Mouse (Mus musculus) liver, embryonic 11.5 days (tissue): ENCODE measurements around the gene Lgmn. TPM values are rescaled to one million over a fixed set of nuclear protein-coding genes. Genes with fewer than 3 reads are reported as not detected.

Source experiments
- ATAC-seq: fragments of 200-750 bp; cut with Nextera tagmentation; replicated peaks from 2 replicates; pipeline ENCODE4 v1.8.0; 2017; ENCODE audit warnings: moderate number of reproducible peaks, mild to moderate bottlenecking, moderate TSS enrichment, moderate library complexity; ENCODE audit not compliant: low FRiP score
- DNase-seq: peaks from one replicate; pipeline ENCODE4 v3.0.0-alpha.2; 2017; ENCODE audit warnings: low spot score
- H3K27ac ChIP-seq: fragments of 300-500 bp; sonication (generic); 2 replicates; pipeline ENCODE4 v1.5.1; 2014; ENCODE audit warnings: mild to moderate bottlenecking, low read depth, low read length, control low read depth
- H3K27me3 ChIP-seq: fragments of 300-500 bp; sonication (generic); replicated peaks from 2 replicates; pipeline ENCODE4 v1.6.1; 2014; ENCODE audit warnings: low read length, mixed read lengths; ENCODE audit not compliant: control insufficient read depth, insufficient read depth
- H3K36me3 ChIP-seq: fragments of 300-500 bp; sonication (generic); 2 replicates; pipeline ENCODE4 v1.6.1; 2014; ENCODE audit warnings: mild to moderate bottlenecking, low read length, moderate library complexity, mixed read lengths; ENCODE audit not compliant: control insufficient read depth, insufficient read depth
- H3K4me1 ChIP-seq: fragments of 300-500 bp; sonication (generic); replicated peaks from 2 replicates; pipeline ENCODE4 v1.6.1; 2014; ENCODE audit warnings: low read length, mixed read lengths; ENCODE audit not compliant: control insufficient read depth, insufficient read depth
- H3K4me2 ChIP-seq: fragments of 300-500 bp; sonication (generic); 2 replicates; pipeline ENCODE4 v1.6.1; 2014; ENCODE audit warnings: mild to moderate bottlenecking, control low read depth, moderate library complexity
- H3K4me3 ChIP-seq: fragments of 300-500 bp; sonication (generic); 2 replicates; pipeline ENCODE4 v1.5.1; 2014; ENCODE audit warnings: low read depth, low read length, control low read depth
- H3K9ac ChIP-seq: fragments of 300-500 bp; sonication (generic); 2 replicates; pipeline ENCODE4 v1.6.1; 2014; ENCODE audit warnings: low read depth, low read length, control low read depth
- H3K9me3 ChIP-seq: fragments of 300-500 bp; sonication (generic); 2 replicates; pipeline ENCODE4 v1.6.1; 2016; ENCODE audit warnings: low read length, inconsistent platforms, mixed read lengths; ENCODE audit not compliant: control insufficient read depth
- WGBS: fragments of 180-500 bp; shearing (Covaris S2); extraction: QIAGEN DNeasy Blood & Tissue Kit; methylation state at CpG from one replicate; pipeline ENCODE4 v1.1.7; 2014; 5-methylcytosine and 5-hydroxymethylcytosine counted together
- polyA plus RNA-seq: library from polyadenylated mRNA; unstranded; fragments of >200 nt; fragmentation: Nextera tagmentation; extraction: Ambion mirVana; gene quantifications from 2 replicates; pipeline ENCODE4 v1.2.1, GENCODE M21; 2014

Gene Lgmn
- polyA plus RNA-seq, 1 experiment from 2014 or later: 59.5 TPM

- DNase-seq: no peak
- Histone ChIP-seq H3K27ac (no peak overlapping the region), H3K9me3 (no peaks in the 10 kb centered on the region), H3K4me2 (no peak overlapping the region), H3K9ac (no peak overlapping the region), H3K4me3 (no peak overlapping the region), H3K4me1 (no peaks in the 10 kb centered on the region), H3K27me3 (no peaks in the 10 kb centered on the region), H3K36me3 (peaks cover 2% of the 10 kb centered on the region; the same call in 1 of the 2 replicates)
- 80% methylated on average over 22 of the region's 22 CpGs for WGBS
- ATAC-seq: no peak
These were observed 70.0 kb downstream of the Lgmn start for GRCm38 (mm10) chr12:102369488-102370235.

- no peak overlapping the region for H3K4me3 ChIP-seq
These were observed 71.1 kb downstream of the Lgmn start for GRCm38 (mm10) chr12:102368556-102368955.

GRCm38 (mm10) chr12:102368066-102368465 lies 71.5 kb downstream of the Lgmn start:
- DNase-seq (no peak), ATAC-seq (no peak)
- H3K4me3 ChIP-seq: no peak overlapping the region
- WGBS: 62% methylated on average over 7 of the region's 7 CpGs
- H3K27me3 ChIP-seq: no peaks in the 10 kb centered on the region
- H3K27ac ChIP-seq: no peak overlapping the region
- H3K4me1 ChIP-seq: no peaks in the 10 kb centered on the region
- H3K36me3 ChIP-seq: peaks cover 2% of the 10 kb centered on the region
- H3K9ac ChIP-seq: no peak overlapping the region
- H3K9me3 ChIP-seq: no peaks in the 10 kb centered on the region
- no peak overlapping the region; the same call in 1 of the 2 replicates for H3K4me2 ChIP-seq

More at GRCm38 (mm10) chr12:102368556-102368955, 71.1 kb downstream of the Lgmn start:
- Histone ChIP-seq H3K4me1 (no peaks in the 10 kb centered on the region), H3K36me3 (peaks cover 2% of the 10 kb centered on the region), H3K27ac (no peak overlapping the region), H3K9me3 (no peaks in the 10 kb centered on the region), H3K4me2 (peak overlapping the region; percentile 8; the same call in 1 of the 2 replicates), H3K9ac (no peak overlapping the region), H3K27me3 (no peaks in the 10 kb centered on the region)
- 83% methylated on average over 14 of the region's 14 CpGs for WGBS
- ATAC-seq: no peak
- DNase-seq: no peak

- Histone ChIP-seq H3K4me2 (no peak overlapping the region), H3K36me3 (peaks cover 2% of the 10 kb centered on the region), H3K9ac (no peak overlapping the region), H3K4me1 (no peaks in the 10 kb centered on the region), H3K27ac (no peak overlapping the region), H3K4me3 (no peak overlapping the region), H3K27me3 (no peaks in the 10 kb centered on the region), H3K9me3 (no peaks in the 10 kb centered on the region)
- DNase-seq: no peak
- 69% methylated on average over 3 of the region's 3 CpGs for WGBS
- no peak for ATAC-seq
These were observed 72.5 kb downstream of the Lgmn start for GRCm38 (mm10) chr12:102367075-102367474.

- no peak for DNase-seq
- Histone ChIP-seq H3K4me3 (no peak overlapping the region), H3K27ac (no peak overlapping the region), H3K36me3 (peaks cover 2% of the 10 kb centered on the region), H3K27me3 (no peaks in the 10 kb centered on the region), H3K4me1 (no peaks in the 10 kb centered on the region), H3K9me3 (no peaks in the 10 kb centered on the region), H3K9ac (no peak overlapping the region), H3K4me2 (no peak overlapping the region)
- WGBS: 88% methylated on average over 9 of the region's 9 CpGs
- ATAC-seq: no peak
These were observed 73.3 kb downstream of the Lgmn start for GRCm38 (mm10) chr12:102366126-102366816.

- H3K36me3 ChIP-seq: peaks cover 2% of the 10 kb centered on the region
- 76% methylated on average over 7 of the region's 7 CpGs for WGBS
- no peaks in the 10 kb centered on the region for H3K4me1 ChIP-seq
- no peak overlapping the region for H3K9ac ChIP-seq
- ATAC-seq: no peak
- no peak overlapping the region for H3K27ac ChIP-seq
- no peak overlapping the region for H3K4me3 ChIP-seq
- H3K9me3 ChIP-seq: no peaks in the 10 kb centered on the region
- no peaks in the 10 kb centered on the region for H3K27me3 ChIP-seq
- H3K4me2 ChIP-seq: no peak overlapping the region
- DNase-seq: no peak
These were observed 74.6 kb downstream of the Lgmn start for GRCm38 (mm10) chr12:102365016-102365415.

- no peak overlapping the region for H3K9ac ChIP-seq
- H3K27ac ChIP-seq: no peak overlapping the region
- H3K4me2 ChIP-seq: no peak overlapping the region
- H3K4me3 ChIP-seq: no peak overlapping the region
- no peaks in the 10 kb centered on the region for H3K4me1 ChIP-seq
- H3K9me3 ChIP-seq: no peaks in the 10 kb centered on the region
- H3K36me3 ChIP-seq: peaks cover 11% of the 10 kb centered on the region
- no peak for ATAC-seq
- 84% methylated on average over 10 of the region's 10 CpGs for WGBS
- H3K27me3 ChIP-seq: no peaks in the 10 kb centered on the region
- no peak for DNase-seq
These were observed 78.1 kb downstream of the Lgmn start for GRCm38 (mm10) chr12:102361189-102362161.

GRCm38 (mm10) chr12:102359390-102359789 lies 80.2 kb downstream of the Lgmn start:
- H3K27ac ChIP-seq: no peak overlapping the region
- ATAC-seq: peak; percentile 58
- WGBS: 68% methylated on average over 4 of the region's 4 CpGs
- no peaks in the 10 kb centered on the region for H3K9me3 ChIP-seq
- no peak overlapping the region for H3K4me2 ChIP-seq
- no peak overlapping the region for H3K4me3 ChIP-seq
- no peak overlapping the region for H3K9ac ChIP-seq
- no peak for DNase-seq
- peaks cover 3% of the 10 kb centered on the region for H3K4me1 ChIP-seq
- H3K36me3 ChIP-seq: peaks cover 11% of the 10 kb centered on the region
- H3K27me3 ChIP-seq: no peaks in the 10 kb centered on the region
